Mouse (Mus musculus): Measurements from ENCODE around the gene Zfp609.

- no peak for TF ChIP-seq CTCF (IDR thresholded peaks at IDR 0.05; ENCODE audit: extremely low read depth, insufficient read length, insufficient replicate concordance, low read depth, low read length)
- TF ChIP-seq POLR2A (IDR thresholded peaks at IDR 0.05; ENCODE audit: low read depth, low read length): no peak
Measured at GRCm38 (mm10) chr9:65755673-65756375, 71.5 kb downstream of the Zfp609 start.
